ENCODE assay signal across 8 mouse cellular contexts in genomic region chr10:60284676-60285111, GRCm38 (mm10). TPM values are rescaled to one million over a fixed set of nuclear protein-coding genes. Genes with fewer than 3 reads are reported as not detected.
DNase-seq lines count a peak whose midpoint lies in the region; ATAC-seq and TF ChIP-seq lines count a peak whose summit lies in the region.

No protein-coding gene starts in this region.

- peaks cover 80% of the 10 kb centered on the region for H3K4me1 ChIP-seq in spleen, adult 2 months (ENCODE audit: control insufficient read depth, insufficient read depth, insufficient read length)
- H3K4me1 ChIP-seq in hindbrain, embryonic 15.5 days (replicated peaks) = peaks cover 91% of the 10 kb centered on the region
- peaks cover 83% of the 10 kb centered on the region for H3K4me1 ChIP-seq in midbrain, embryonic 14.5 days (ENCODE audit: control insufficient read depth, insufficient read depth, low read length)

- no peak overlapping the region for H3K9ac ChIP-seq in hindbrain, embryonic 15.5 days
- H3K9ac ChIP-seq in midbrain, embryonic 14.5 days (replicated peaks; ENCODE audit: low read length) = peak overlapping the region; percentile 39; the same call in 1 of the 2 replicates

- H3K4me2 ChIP-seq in hindbrain, embryonic 15.5 days = peak overlapping the region; percentile 50
- peak overlapping the region; percentile 48 for H3K4me2 ChIP-seq in midbrain, embryonic 14.5 days (ENCODE audit: low read length)

- TF ChIP-seq CTCF in spleen, adult 2 months (IDR thresholded peaks at IDR 0.05; ENCODE audit: extremely low read depth, insufficient read depth, insufficient read length, insufficient replicate concordance) = no peak

- no peak for DNase-seq in spleen, adult 2 months (ENCODE audit: low read depth in 1 of 2, low spot score in 2 of 2)
- DNase-seq in spleen, postnatal 4 days (ENCODE audit: low spot score in 2 of 2) = no peak
- DNase-seq in midbrain, embryonic 14.5 days = no peak
- no peak for DNase-seq in urinary bladder, postnatal 4 days (ENCODE audit: low spot score in 2 of 2)
- no peak for DNase-seq in testis, postnatal 10 days (ENCODE audit: low spot score)
- no peak for DNase-seq in cerebellum, postnatal 14 days
- no peak for DNase-seq in Muller cell, postnatal 12 days (ENCODE audit: inconsistent ontology term)

- H3K9me3 ChIP-seq in hindbrain, embryonic 15.5 days = no peaks in the 10 kb centered on the region
- no peaks in the 10 kb centered on the region for H3K9me3 ChIP-seq in midbrain, embryonic 14.5 days (ENCODE audit: control insufficient read depth, low read length)

- peak overlapping the region; percentile 35 for H3K4me3 ChIP-seq in spleen, adult 2 months (ENCODE audit: extremely low read depth, insufficient read depth, insufficient read length)
- peak overlapping the region; percentile 20 for H3K4me3 ChIP-seq in hindbrain, embryonic 15.5 days
- H3K4me3 ChIP-seq in midbrain, embryonic 14.5 days (replicated peaks; ENCODE audit: low read depth, low read length) = peak overlapping the region; percentile 11; the same call in 1 of the 2 replicates

- no peaks in the 10 kb centered on the region for H3K27me3 ChIP-seq in spleen, adult 2 months (ENCODE audit: control insufficient read depth, insufficient read depth, low read length)
- H3K27me3 ChIP-seq in hindbrain, embryonic 15.5 days = no peaks in the 10 kb centered on the region
- no peaks in the 10 kb centered on the region for H3K27me3 ChIP-seq in midbrain, embryonic 14.5 days (ENCODE audit: control insufficient read depth, insufficient read depth, low read length)

- peak overlapping the region; percentile 87 for H3K27ac ChIP-seq in spleen, adult 2 months (ENCODE audit: insufficient read depth, low read length)
- peak overlapping the region; percentile 82 for H3K27ac ChIP-seq in hindbrain, embryonic 15.5 days (replicated peaks)
- H3K27ac ChIP-seq in midbrain, embryonic 14.5 days (replicated peaks; ENCODE audit: low read depth, low read length) = peak overlapping the region; percentile 85

- no peak for ATAC-seq in hindbrain, embryonic 15.5 days (ENCODE audit: low FRiP score, low read depth)
- ATAC-seq in midbrain, embryonic 14.5 days (ENCODE audit: low FRiP score, low TSS enrichment) = 0 out of 2 replicates have a peak, but pooled peaks have one; percentile 5

- no peak for TF ChIP-seq POLR2A in spleen, adult 2 months (IDR thresholded peaks at IDR 0.05; ENCODE audit: low read depth, low read length)

- H3K36me3 ChIP-seq in spleen, adult 2 months (ENCODE audit: control insufficient read depth, insufficient read depth, low read length) = 0 out of 2 replicates have a peak, but pooled peaks cover 3% of the 10 kb centered on the region
- no peaks in the 10 kb centered on the region for H3K36me3 ChIP-seq in hindbrain, embryonic 15.5 days
- H3K36me3 ChIP-seq in midbrain, embryonic 14.5 days (ENCODE audit: control insufficient read depth, insufficient read depth, low read length) = no peaks in the 10 kb centered on the region

- 14% methylated on average over 8 of the region's 8 CpGs for whole genome bisulfite sequencing in spleen, adult 2 months
- WGBS in hindbrain, embryonic 15.5 days = 38% methylated on average over 8 of the region's 8 CpGs
- 37% methylated on average over 8 of the region's 8 CpGs for WGBS in midbrain, embryonic 14.5 days

RNA-seq across cellular contexts. Expression of gene Psap, which starts 7.3 kb away (rescaled TPM):
- polyA plus RNA-seq in spleen, adult 2 months (2012; rRNA removed) = 1,338 and 1,442 TPM in 2 replicates
- 194 and 203 TPM in 2 replicates for polyA plus RNA-seq in hindbrain, embryonic 15.5 days (2015; fragmentation: Nextera tagmentation; extraction: Ambion mirVana)
- polyA plus RNA-seq in midbrain, embryonic 14.5 days (2014; fragmentation: Nextera tagmentation; extraction: Ambion mirVana) = 129 and 260 TPM in 2 replicates
